Mouse (Mus musculus): ENCODE measurements around the gene Cyp17a1.

GRCm38 (mm10) chr19:46690387-46690786 is 17.4 kb upstream of the Cyp17a1 start:
- no peak for TF ChIP-seq CTCF (IDR thresholded peaks at IDR 0.05; ENCODE audit: control insufficient read depth, insufficient read depth, insufficient replicate concordance, low read depth, low read length)
- no peak for TF ChIP-seq POLR2A (IDR thresholded peaks at IDR 0.05; ENCODE audit: control insufficient read depth, low read depth, low read length)

All from testis, adult 2 months (tissue).